ENCODE assay signal across 7 mouse cellular contexts in genomic region chr17:31511792-31512495, GRCm38 (mm10). TPM values are rescaled to one million over a fixed set of nuclear protein-coding genes. Genes with fewer than 3 reads are reported as not detected.
DNase-seq lines count a peak whose midpoint lies in the region; ATAC-seq lines count a peak whose summit lies in the region.

No protein-coding gene starts in this region.

- peak; percentile 98 for ATAC-seq in granulocyte monocyte progenitor cell, adult 5-6 weeks (replicated peaks; ENCODE audit: poor library complexity, severe bottlenecking)
- ATAC-seq in midbrain, embryonic 13.5 days, result peak; percentile 98

- no peaks in the 10 kb centered on the region for H3K9me3 ChIP-seq in limb, embryonic 10.5 days (replicated peaks)
- no peaks in the 10 kb centered on the region for H3K9me3 ChIP-seq in midbrain, embryonic 13.5 days

- H3K4me2 ChIP-seq in midbrain, embryonic 13.5 days (replicated peaks), result peak overlapping the region; percentile 86

- H3K4me1 ChIP-seq in limb, embryonic 10.5 days, result peaks cover 16% of the 10 kb centered on the region
- peaks cover 15% of the 10 kb centered on the region for H3K4me1 ChIP-seq in midbrain, embryonic 13.5 days (replicated peaks)

- H3K36me3 ChIP-seq in limb, embryonic 10.5 days, result peaks cover 36% of the 10 kb centered on the region
- H3K36me3 ChIP-seq in midbrain, embryonic 13.5 days, result peaks cover 30% of the 10 kb centered on the region

- no peaks in the 10 kb centered on the region for H3K27me3 ChIP-seq in limb, embryonic 10.5 days (ENCODE audit: low read depth, poor library complexity, severe bottlenecking)
- H3K27me3 ChIP-seq in midbrain, embryonic 13.5 days, result no peaks in the 10 kb centered on the region

- WGBS in limb, embryonic 10.5 days, result under 1% methylated on average over 56 of the region's 56 CpGs
- under 1% methylated on average over 56 of the region's 56 CpGs for WGBS in midbrain, embryonic 13.5 days

- peak; percentile 72 for DNase-seq in adrenal gland, adult 8-10 months
- peak; percentile 93 for DNase-seq in embryo, embryonic 9.5 days (ENCODE audit: extremely low spot score)
- peak; percentile 78 for DNase-seq in kidney, adult 11 months
- peak; percentile 96 for DNase-seq in limb, embryonic 10.5 days (ENCODE audit: low spot score)
- DNase-seq in spleen, adult 12 weeks (ENCODE audit: low spot score), result peak; percentile 81

- peak overlapping the region; percentile 84 for H3K4me3 ChIP-seq in limb, embryonic 10.5 days
- peak overlapping the region; percentile 83 for H3K4me3 ChIP-seq in midbrain, embryonic 13.5 days (replicated peaks)

- peak overlapping the region; percentile 89 for H3K27ac ChIP-seq in limb, embryonic 10.5 days
- peak overlapping the region; percentile 86 for H3K27ac ChIP-seq in midbrain, embryonic 13.5 days

- peak overlapping the region; percentile 71 for H3K9ac ChIP-seq in midbrain, embryonic 13.5 days (replicated peaks)

RNA-seq across cellular contexts. Expression of gene Wdr4, which starts 7.8 kb away (rescaled TPM):
- 10 to 100 TPM; 21.5 to 30.9 (median 26.1) TPM for total RNA-seq in adrenal gland, adult 8-10 months (2022)
- total RNA-seq in granulocyte monocyte progenitor cell, adult 5-6 weeks (2014; fragmentation: Nextera tagmentation), result 14.6 and 31.9 TPM in 2 replicates
- 17.0 and 20.8 TPM in 2 replicates for total RNA-seq in granulocyte monocyte progenitor cell, adult 5-6 weeks (2017)
- 69.5 and 73.2 TPM in 2 replicates for polyA plus RNA-seq in limb, embryonic 10.5 days (2016; fragmentation: Nextera tagmentation; extraction: Ambion mirVana)
- 39.6 and 43.1 TPM in 2 replicates for polyA plus RNA-seq in midbrain, embryonic 13.5 days (2015; fragmentation: Nextera tagmentation; extraction: Ambion mirVana)

RNA-seq across cellular contexts. Expression of gene Ndufv3, which starts 8.0 kb away (rescaled TPM):
- 100 to 1,000 TPM; 254 to 452 (median 371) TPM for total RNA-seq in adrenal gland, adult 8-10 months (2022)
- total RNA-seq in granulocyte monocyte progenitor cell, adult 5-6 weeks (2014; fragmentation: Nextera tagmentation), result 195 and 260 TPM in 2 replicates
- total RNA-seq in granulocyte monocyte progenitor cell, adult 5-6 weeks (2017), result 207 and 212 TPM in 2 replicates
- 201 and 213 TPM in 2 replicates for polyA plus RNA-seq in limb, embryonic 10.5 days (2016; fragmentation: Nextera tagmentation; extraction: Ambion mirVana)
- 364 and 385 TPM in 2 replicates for polyA plus RNA-seq in midbrain, embryonic 13.5 days (2015; fragmentation: Nextera tagmentation; extraction: Ambion mirVana)

RNA-seq across cellular contexts. Expression of gene Pknox1, which starts 52.6 kb away (rescaled TPM):
- 10 to 100 TPM; 20.6 to 28.1 (median 24.2) TPM for total RNA-seq in adrenal gland, adult 8-10 months (2022)
- total RNA-seq in granulocyte monocyte progenitor cell, adult 5-6 weeks (2014; fragmentation: Nextera tagmentation), result 19.0 and 32.7 TPM in 2 replicates
- 21.2 and 30.7 TPM in 2 replicates for total RNA-seq in granulocyte monocyte progenitor cell, adult 5-6 weeks (2017)
- 37.6 and 40.2 TPM in 2 replicates for polyA plus RNA-seq in limb, embryonic 10.5 days (2016; fragmentation: Nextera tagmentation; extraction: Ambion mirVana)
- polyA plus RNA-seq in midbrain, embryonic 13.5 days (2015; fragmentation: Nextera tagmentation; extraction: Ambion mirVana), result 23.8 and 24.6 TPM in 2 replicates

Comparison
In these comparisons a context has a peak if more than half of its experiments do, and no peak if none do; other contexts are left out.
1. Peak in every context shown above with its lines: DNase-seq, ATAC-seq, H3K4me3 ChIP-seq and H3K27ac ChIP-seq.